ENCODE assay signal across 1 mouse cellular context in genomic region chr11:3913316-3914108, GRCm38 (mm10).
A peak's percentile ranks its signal among the peaks of the same experiment; 100 is the strongest.
TF ChIP-seq lines count a peak whose summit lies in the region.

No protein-coding gene starts in this region.

TF ChIP-seq in CH12.LX, 34 proteins besides CTCF, POLR2A, EP300 and RAD21:
- TF ChIP-seq KAT2A (IDR thresholded peaks at IDR 0.05; ENCODE audit: insufficient replicate concordance, low read length) (no peak), CHD1 (IDR thresholded peaks at IDR 0.05; ENCODE audit: low read depth, low read length) (no peak), MYC (IDR thresholded peaks at IDR 0.05; ENCODE audit: low read depth, low read length) (no peak), PAX5 (IDR thresholded peaks at IDR 0.05; ENCODE audit: low read length) (no peak), USF2 (conservative IDR thresholded peaks at IDR 0.05; ENCODE audit: low read depth, low read length) (no peak), MEF2A (IDR thresholded peaks at IDR 0.05; ENCODE audit: borderline replicate concordance, low read depth, low read length) (0 out of 2 replicates have a peak, but pooled peaks have one; percentile 9), TCF12 (IDR thresholded peaks at IDR 0.05; ENCODE audit: low read depth, low read length) (peak; percentile 47), ETS1 (conservative IDR thresholded peaks at IDR 0.05; ENCODE audit: low read depth, low read length) (no peak), HCFC1 (IDR thresholded peaks at IDR 0.05; ENCODE audit: low read depth, low read length) (peak; percentile 32), USF1 (IDR thresholded peaks at IDR 0.05; ENCODE audit: low read depth, low read length) (no peak), ZMIZ1 (IDR thresholded peaks at IDR 0.05; ENCODE audit: low read depth, low read length) (peak; percentile 44; the same call in 1 of the 2 replicates), MAX (IDR thresholded peaks at IDR 0.05; ENCODE audit: low read length) (no peak), MAFK (IDR thresholded peaks at IDR 0.05; ENCODE audit: insufficient replicate concordance, low read length) (no peak), BHLHE40 (IDR thresholded peaks at IDR 0.05; ENCODE audit: low read depth, low read length) (no peak), SMC3 (IDR thresholded peaks at IDR 0.05; ENCODE audit: low read depth, low read length) (no peak), ZNF384 (IDR thresholded peaks at IDR 0.05; ENCODE audit: low read depth, low read length) (no peak), GABPA (IDR thresholded peaks at IDR 0.05; ENCODE audit: insufficient replicate concordance, low read depth, low read length) (no peak), ZKSCAN1 (IDR thresholded peaks at IDR 0.05; ENCODE audit: borderline replicate concordance, low read depth, low read length) (no peak), UBTF (IDR thresholded peaks at IDR 0.05; ENCODE audit: low read depth, low read length) (no peak), NELFE (IDR thresholded peaks at IDR 0.05; ENCODE audit: low read depth, low read length) (no peak; the same call in 1 of the 2 replicates), RCOR1 (conservative IDR thresholded peaks at IDR 0.05; ENCODE audit: low read depth, low read length) (no peak), E2F4 (IDR thresholded peaks at IDR 0.05; ENCODE audit: insufficient replicate concordance, low read depth, low read length) (no peak), NRF1 (IDR thresholded peaks at IDR 0.05; ENCODE audit: low read depth, low read length) (peak; percentile 86), ELF1 (IDR thresholded peaks at IDR 0.05; ENCODE audit: low read depth, low read length) (peak; percentile 55; the same call in 1 of the 2 replicates), MXI1 (IDR thresholded peaks at IDR 0.05; ENCODE audit: low read depth, low read length) (peak; percentile 81), IRF4 (IDR thresholded peaks at IDR 0.05; ENCODE audit: low read depth, low read length) (no peak), MAZ (IDR thresholded peaks at IDR 0.05; ENCODE audit: low read depth, low read length) (peak; percentile 60), JUN (IDR thresholded peaks at IDR 0.05; ENCODE audit: insufficient read depth, low read depth, low read length) (no peak), JUND (conservative IDR thresholded peaks at IDR 0.05; ENCODE audit: low read depth, low read length) (no peak), TBP (conservative IDR thresholded peaks at IDR 0.05; ENCODE audit: low read depth, low read length) (no peak), ZC3H11A (IDR thresholded peaks at IDR 0.05; ENCODE audit: low read depth, low read length) (no peak), SIN3A (IDR thresholded peaks at IDR 0.05; ENCODE audit: low read length) (peak; percentile 39), CHD2 (IDR thresholded peaks at IDR 0.05; ENCODE audit: low read length) (peak; percentile 58), POLR2AphosphoS2 (IDR thresholded peaks at IDR 0.05; ENCODE audit: low read depth, low read length) (no peak)
